Mouse (Mus musculus) cortical plate, adult 2 months (tissue): ENCODE measurements at regions not wholly inside any gene's neighbourhood (a gene's known extent, or its start where the extent isn't known, plus 50 kb on each side); places are given as distances from the start of the nearest gene placed in this dataset.

Source experiments
- CTCF ChIP-seq: fragments of 200-500 bp; IDR thresholded peaks from 2 replicates; pipeline ENCODE4 v1.5.1; 2011; ENCODE audit warnings: mild to moderate bottlenecking, control low read depth, low read length; ENCODE audit not compliant: insufficient read depth; ENCODE audit errors: extremely low read depth
- POLR2A ChIP-seq: fragments of 200-500 bp; IDR thresholded peaks from 2 replicates; pipeline ENCODE4 v1.6.1; 2011; ENCODE audit warnings: mild to moderate bottlenecking, low read length, control low read depth; ENCODE audit not compliant: insufficient read depth; ENCODE audit errors: extremely low read depth

DNA sequence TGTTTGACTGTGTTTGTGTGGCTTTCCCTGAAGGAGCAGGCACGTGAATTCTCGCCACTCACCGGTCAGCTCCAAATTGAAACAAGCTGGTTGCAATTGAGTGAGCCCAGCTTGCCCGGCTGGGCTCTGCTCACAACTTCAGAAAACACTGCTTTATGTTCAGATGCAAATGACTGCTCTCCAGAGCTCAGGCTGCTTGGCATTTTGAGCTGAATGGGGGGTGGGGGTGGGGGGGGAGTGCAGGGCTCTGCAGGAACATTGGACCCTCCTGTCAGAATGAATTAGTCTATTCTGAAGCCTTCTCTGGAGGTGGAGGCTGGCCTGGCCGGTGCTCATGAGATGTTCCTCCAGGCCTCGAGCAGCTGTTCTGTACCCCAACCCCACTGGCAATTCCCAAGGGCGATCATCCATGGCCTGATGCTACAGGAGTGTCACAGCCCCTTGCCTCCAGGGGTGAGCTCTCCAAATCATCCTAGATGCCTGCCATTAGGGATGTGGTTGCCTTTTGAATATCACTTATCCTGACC lies 213.5 kb upstream of the Usp24 start:
- no peak for TF ChIP-seq POLR2A
- TF ChIP-seq CTCF: no peak
